Mouse (Mus musculus) spleen, adult 2 months (tissue): ENCODE measurements around the gene 4933406M09Rik.

Experiments
- CTCF ChIP-seq: fragments of 200-500 bp; IDR thresholded peaks from 2 replicates; pipeline ENCODE4 v1.5.1; 2011; ENCODE audit warnings: mild to moderate bottlenecking, inconsistent platforms; ENCODE audit not compliant: insufficient read depth, insufficient read length, insufficient replicate concordance; ENCODE audit errors: extremely low read depth
- POLR2A ChIP-seq: fragments of 200-500 bp; IDR thresholded peaks from 2 replicates; pipeline ENCODE4 v1.6.1; 2011; ENCODE audit warnings: low read depth, low read length, inconsistent platforms

DNA sequence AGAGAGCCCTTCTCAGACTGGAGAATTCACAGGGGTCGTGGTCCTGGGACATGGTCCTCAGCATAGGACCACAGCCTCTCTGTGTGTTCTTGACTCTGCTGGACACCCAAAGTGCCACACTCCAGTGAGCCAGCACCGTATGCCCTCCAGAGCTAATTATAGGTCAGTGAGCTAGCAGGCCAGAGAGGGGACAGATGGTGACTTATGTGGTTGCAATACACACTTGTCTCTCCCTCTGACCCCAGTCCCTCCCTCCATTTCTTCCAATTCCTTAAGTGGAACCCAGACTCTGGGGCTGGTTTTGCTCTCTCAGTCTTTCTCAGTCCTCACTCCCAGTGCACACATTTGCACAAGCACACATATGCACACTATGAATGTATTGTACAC lies 43.5 kb upstream of the 4933406M09Rik start:
- TF ChIP-seq CTCF (no peak), POLR2A (no peak)
